Mouse (Mus musculus) lung, adult 2 months (tissue): ENCODE results near the gene Csgalnact2. TPM values are rescaled to one million over a fixed set of nuclear protein-coding genes. Genes with fewer than 3 reads are reported as not detected.

Experiments
- DNase-seq: peaks from one replicate; pipeline ENCODE4 v3.0.0; 2022
- H3K4me1 ChIP-seq: fragments of 200-500 bp; 2 replicates; pipeline ENCODE4 v1.6.1; 2011; ENCODE audit warnings: low read length; ENCODE audit not compliant: control insufficient read depth, insufficient read depth
- H3K4me3 ChIP-seq: fragments of 200-500 bp; replicated peaks from 2 replicates; pipeline ENCODE3; 2011; ENCODE audit warnings: low read depth, mild to moderate bottlenecking, control low read depth, low read length; ENCODE audit errors: extremely low read depth
- CTCF ChIP-seq: fragments of 200-500 bp; IDR thresholded peaks from 2 replicates; pipeline ENCODE4 v1.5.1; 2011; ENCODE audit warnings: mild to moderate bottlenecking, low read length, control low read depth; ENCODE audit not compliant: insufficient read depth
- POLR2A ChIP-seq: fragments of 200-500 bp; IDR thresholded peaks from 2 replicates; pipeline ENCODE4 v1.6.1; 2011; ENCODE audit warnings: low read depth, mild to moderate bottlenecking, control low read depth, low read length, borderline replicate concordance; ENCODE audit errors: extremely low read depth
- WGBS: fragments of 180-500 bp; shearing (Covaris S2); methylation state at CpG from one replicate; pipeline ENCODE4 v1.1.7; 2018; 5-methylcytosine and 5-hydroxymethylcytosine counted together
- polyA plus RNA-seq: library from polyadenylated mRNA; depleted of rRNA; stranded (reverse); fragments of >200 nt; gene quantifications from 2 replicates; pipeline ENCODE4 v1.2.3, GENCODE M21; 2012

The Csgalnact2 gene
- polyA plus RNA-seq, 1 experiment: 10.7 TPM

GRCm38 (mm10) chr6:118150128-118150527 lies 11.2 kb upstream of the Csgalnact2 start:
- Histone ChIP-seq H3K4me1 (no peaks in the 10 kb centered on the region), H3K4me3 (no peak overlapping the region)
- 75% methylated on average over 4 of the region's 4 CpGs for WGBS
- TF ChIP-seq POLR2A (no peak), CTCF (no peak)
- no peak for DNase-seq

- 67% methylated on average over 6 of the region's 6 CpGs for WGBS
Measured at GRCm38 (mm10) chr6:118140961-118141360, 2.0 kb upstream of the Csgalnact2 start.

GRCm38 (mm10) chr6:118137148-118137547 lies 1.8 kb downstream of the Csgalnact2 start:
- Histone ChIP-seq H3K4me3 (peak overlapping the region; percentile 29), H3K4me1 (peaks cover 5% of the 10 kb centered on the region)
- WGBS: 56% methylated on average over 2 of the region's 2 CpGs
- DNase-seq: no peak
- TF ChIP-seq CTCF (no peak), POLR2A (no peak)

More at GRCm38 (mm10) chr6:118140961-118141360, 2.0 kb upstream of the Csgalnact2 start:
- Histone ChIP-seq H3K4me3 (no peak overlapping the region), H3K4me1 (peaks cover 2% of the 10 kb centered on the region)
- TF ChIP-seq CTCF: no peak
- DNase-seq: no peak

GRCm38 (mm10) chr6:118134461-118134860 lies 4.5 kb downstream of the Csgalnact2 start:
- H3K4me1 ChIP-seq: peaks cover 7% of the 10 kb centered on the region
- 76% methylated on average over 1 of the region's 1 CpGs for WGBS
- no peak for DNase-seq
- TF ChIP-seq POLR2A (no peak), CTCF (no peak)
- no peak overlapping the region for H3K4me3 ChIP-seq

DNA sequence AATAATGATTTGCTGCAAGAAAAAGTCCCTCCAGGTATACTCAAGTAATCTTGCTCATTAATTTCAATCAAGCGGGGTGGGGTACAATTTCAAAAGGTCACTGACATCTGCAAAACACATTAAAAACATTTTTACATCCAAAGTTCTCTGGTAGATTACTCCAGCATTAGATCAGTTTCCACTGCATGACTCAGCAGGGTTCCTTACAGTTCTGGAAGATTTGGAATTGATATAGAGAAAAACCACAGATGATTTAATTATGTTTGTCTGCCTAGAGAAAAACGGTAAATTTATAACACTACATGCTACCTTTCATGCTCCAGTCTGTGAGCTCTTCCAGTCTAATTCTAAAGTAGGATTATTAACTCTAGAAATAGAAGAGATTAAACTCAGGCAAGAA lies 8.9 kb downstream of the Csgalnact2 start:
- TF ChIP-seq CTCF (no peak), POLR2A (no peak)
- no peak overlapping the region for H3K4me3 ChIP-seq
- DNase-seq: no peak
- H3K4me1 ChIP-seq: peaks cover 11% of the 10 kb centered on the region
- WGBS: 64% methylated on average over 2 of the region's 2 CpGs

- no peak overlapping the region for H3K4me3 ChIP-seq
- WGBS: 43% methylated on average over 6 of the region's 6 CpGs
- DNase-seq: no peak
- peaks cover 11% of the 10 kb centered on the region for H3K4me1 ChIP-seq
- TF ChIP-seq CTCF (no peak), POLR2A (no peak)
Measured at GRCm38 (mm10) chr6:118127827-118128487, 11.0 kb downstream of the Csgalnact2 start.

GRCm38 (mm10) chr6:118127198-118127597 lies 11.7 kb downstream of the Csgalnact2 start:
- no peak for DNase-seq
- Histone ChIP-seq H3K4me3 (no peak overlapping the region), H3K4me1 (peaks cover 11% of the 10 kb centered on the region)
- no peak for TF ChIP-seq CTCF
- no peak for TF ChIP-seq POLR2A
- WGBS: 44% methylated on average over 7 of the region's 7 CpGs

GRCm38 (mm10) chr6:118126577-118126976 lies 12.4 kb downstream of the Csgalnact2 start:
- Histone ChIP-seq H3K4me3 (no peak overlapping the region), H3K4me1 (peaks cover 9% of the 10 kb centered on the region)
- no peak for TF ChIP-seq CTCF
- TF ChIP-seq POLR2A: no peak
- no peak for DNase-seq

- no peak for DNase-seq
- peaks cover 5% of the 10 kb centered on the region for H3K4me1 ChIP-seq
- no peak overlapping the region for H3K4me3 ChIP-seq
- 56% methylated on average over 1 of the region's 1 CpGs for WGBS
- TF ChIP-seq POLR2A (no peak), CTCF (no peak)
Measured at GRCm38 (mm10) chr6:118122767-118123166, 16.2 kb downstream of the Csgalnact2 start.

- no peak overlapping the region for H3K4me3 ChIP-seq
- 37% methylated on average over 1 of the region's 1 CpGs for WGBS
- DNase-seq: no peak
- no peak for TF ChIP-seq POLR2A
- TF ChIP-seq CTCF: no peak
- H3K4me1 ChIP-seq: peaks cover 4% of the 10 kb centered on the region
Measured at GRCm38 (mm10) chr6:118111810-118112209, 27.1 kb downstream of the Csgalnact2 start.
